Mouse (Mus musculus) lung, embryonic 16.5 days (tissue): ENCODE measurements around the gene Il1rl2. TPM values are rescaled to one million over a fixed set of nuclear protein-coding genes. Genes with fewer than 3 reads are reported as not detected.
"Not testable (repeated sequence)": the region's sequence is repeated elsewhere in the genome, so short reads cannot be mapped to it uniquely, and the experiment has no call there.

Experiments used
- ATAC-seq: fragments of 200-750 bp; cut with Nextera tagmentation; 2 replicates; pipeline ENCODE4 v1.8.0; 2017; ENCODE audit warnings: low read depth, mild to moderate bottlenecking, moderate library complexity
- H3K27ac ChIP-seq: fragments of 300-500 bp; sonication (generic); 2 replicates; pipeline ENCODE4 v1.5.1; 2014; ENCODE audit warnings: mild to moderate bottlenecking, control low read depth, low read length
- H3K27me3 ChIP-seq: fragments of 300-500 bp; sonication (generic); 2 replicates; pipeline ENCODE4 v1.6.1; 2014; ENCODE audit warnings: low read depth, low read length, mixed read lengths; ENCODE audit not compliant: control insufficient read depth, insufficient read depth
- H3K36me3 ChIP-seq: fragments of 300-500 bp; sonication (generic); 2 replicates; pipeline ENCODE4 v1.6.1; 2014; ENCODE audit warnings: low read length; ENCODE audit not compliant: control insufficient read depth, insufficient read depth
- H3K4me1 ChIP-seq: fragments of 300-500 bp; sonication (generic); replicated peaks from 2 replicates; pipeline ENCODE4 v1.6.1; 2014; ENCODE audit warnings: low read length, mixed read lengths; ENCODE audit not compliant: control insufficient read depth, insufficient read depth
- H3K4me2 ChIP-seq: fragments of 300-500 bp; sonication (generic); 2 replicates; pipeline ENCODE4 v1.6.1; 2014; ENCODE audit warnings: low read depth, low read length, control low read depth
- H3K4me3 ChIP-seq: fragments of 300-500 bp; sonication (generic); 2 replicates; pipeline ENCODE4 v1.5.1; 2014; ENCODE audit warnings: mild to moderate bottlenecking, low read length, control low read depth
- H3K9ac ChIP-seq: fragments of 300-500 bp; sonication (generic); 2 replicates; pipeline ENCODE4 v1.6.1; 2014; ENCODE audit warnings: low read length, control low read depth
- H3K9me3 ChIP-seq: fragments of 300-500 bp; sonication (generic); 2 replicates; pipeline ENCODE4 v1.6.1; 2016; ENCODE audit warnings: low read length; ENCODE audit not compliant: control insufficient read depth
- WGBS: fragments of 180-500 bp; shearing (Covaris S2); extraction: QIAGEN DNeasy Blood & Tissue Kit; methylation state at CpG from one replicate; pipeline ENCODE4 v1.1.7; 2014; 5-methylcytosine and 5-hydroxymethylcytosine counted together
- polyA plus RNA-seq: library from polyadenylated mRNA; unstranded; fragments of >200 nt; fragmentation: Nextera tagmentation; extraction: Ambion mirVana; gene quantifications from 2 replicates; pipeline ENCODE4 v1.2.1, GENCODE M21; 2015

The Il1rl2 gene
- polyA plus RNA-seq, 1 experiment from 2014 or later: 13.2 TPM

DNA sequence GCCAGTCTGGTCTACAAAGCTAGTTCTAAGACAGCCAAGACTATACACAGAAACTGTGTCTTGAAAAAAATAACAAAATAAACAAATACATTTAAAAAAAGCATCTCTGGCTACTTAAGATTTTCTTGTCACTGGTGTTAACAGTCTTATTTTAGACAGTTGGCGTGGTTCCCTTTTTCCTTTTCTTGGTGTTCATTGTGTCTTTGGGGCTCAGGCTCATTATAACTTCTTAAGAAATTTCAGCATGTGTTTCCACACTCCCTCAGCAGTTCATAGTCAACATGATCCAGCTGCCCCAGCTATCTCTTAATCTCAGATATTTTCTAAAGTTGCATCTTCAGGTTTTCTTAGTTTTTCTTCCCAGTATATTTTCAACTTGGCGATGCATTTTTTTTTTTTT lies 32.2 kb upstream of the Il1rl2 start:
- Histone ChIP-seq H3K9me3 (no peaks in the 10 kb centered on the region), H3K9ac (no peak overlapping the region), H3K4me3 (no peak overlapping the region), H3K36me3 (no peaks in the 10 kb centered on the region), H3K4me2 (no peak overlapping the region), H3K4me1 (no peaks in the 10 kb centered on the region), H3K27ac (no peak overlapping the region), H3K27me3 (no peaks in the 10 kb centered on the region)
- ATAC-seq: no peak
- whole genome bisulfite sequencing: 88% methylated on average over 2 of the region's 2 CpGs

DNA sequence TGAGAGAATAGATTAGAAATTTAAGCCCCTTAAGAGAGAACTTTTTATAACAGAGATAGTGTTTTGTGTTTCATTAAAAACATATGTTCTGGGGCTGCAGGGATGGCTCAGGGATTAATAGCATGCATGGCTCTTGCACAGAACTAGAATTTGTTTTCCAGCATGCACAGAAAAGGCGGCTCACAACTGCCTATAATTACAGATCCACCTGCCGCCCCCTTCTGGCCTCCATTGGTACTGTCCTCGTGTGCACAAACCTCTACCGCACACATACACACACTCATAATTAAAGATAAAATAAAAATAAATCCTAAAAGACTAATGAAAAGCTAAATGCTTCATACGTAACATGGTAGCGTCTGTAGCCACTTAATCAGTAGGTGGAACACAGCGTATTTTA lies 30.5 kb upstream of the Il1rl2 start:
- H3K4me3 ChIP-seq: no peak overlapping the region
- no peak overlapping the region for H3K27ac ChIP-seq
- no peaks in the 10 kb centered on the region for H3K4me1 ChIP-seq
- 91% methylated on average over 7 of the region's 7 CpGs for WGBS
- H3K4me2 ChIP-seq: no peak overlapping the region
- ATAC-seq: no peak
- no peaks in the 10 kb centered on the region for H3K27me3 ChIP-seq
- 0 out of 2 replicates have a peak, but pooled peaks cover 2% of the 10 kb centered on the region for H3K36me3 ChIP-seq
- no peak overlapping the region for H3K9ac ChIP-seq
- H3K9me3 ChIP-seq: no peaks in the 10 kb centered on the region

DNA sequence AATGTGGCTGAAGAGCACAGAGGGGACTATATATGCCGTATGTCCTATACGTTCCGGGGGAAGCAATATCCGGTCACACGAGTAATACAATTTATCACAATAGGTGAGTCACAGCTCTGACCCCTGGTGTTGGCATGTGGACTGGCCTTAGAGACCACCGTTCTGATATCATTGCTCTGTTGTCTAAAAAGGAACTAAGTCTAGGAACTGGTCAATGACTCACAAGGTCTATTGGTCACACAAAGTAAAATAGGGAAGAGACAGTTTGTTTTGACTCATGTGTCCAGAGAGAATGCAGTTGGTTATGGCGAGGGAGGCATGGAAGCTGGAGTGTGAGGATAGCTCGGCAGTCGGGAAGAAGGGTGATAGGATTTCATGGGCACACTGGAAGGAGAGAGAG lies 29.6 kb upstream of the Il1rl2 start:
- WGBS: 64% methylated on average over 9 of the region's 9 CpGs
- H3K9ac ChIP-seq: no peak overlapping the region
- no peaks in the 10 kb centered on the region for H3K9me3 ChIP-seq
- 0 out of 2 replicates have a peak, but pooled peaks cover 5% of the 10 kb centered on the region for H3K36me3 ChIP-seq
- H3K27ac ChIP-seq: no peak overlapping the region
- no peak overlapping the region for H3K4me2 ChIP-seq
- no peak for ATAC-seq
- H3K4me1 ChIP-seq: no peaks in the 10 kb centered on the region
- no peak overlapping the region for H3K4me3 ChIP-seq
- H3K27me3 ChIP-seq: no peaks in the 10 kb centered on the region

DNA sequence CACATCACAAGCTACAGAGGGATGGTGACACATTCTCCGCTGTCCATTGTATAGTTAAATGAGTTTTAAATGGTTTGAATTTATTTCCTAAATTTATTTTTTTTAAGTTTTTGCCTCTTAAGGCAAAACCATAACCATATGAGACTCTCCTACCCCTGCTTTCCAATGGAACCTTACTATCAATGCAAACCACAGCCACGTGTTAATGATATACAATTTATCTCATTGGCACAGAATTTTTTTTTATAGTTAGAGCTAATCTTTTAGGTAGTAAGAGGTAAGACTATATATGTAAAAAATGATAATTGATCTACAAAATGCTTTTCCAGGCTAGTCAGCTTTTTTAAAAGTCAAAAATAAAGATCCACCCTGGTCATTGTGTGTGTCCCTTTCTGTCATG lies 26.4 kb upstream of the Il1rl2 start:
- no peaks in the 10 kb centered on the region for H3K4me1 ChIP-seq
- H3K4me3 ChIP-seq: no peak overlapping the region
- no peak overlapping the region for H3K9ac ChIP-seq
- 0 out of 2 replicates have a peak, but pooled peaks cover 5% of the 10 kb centered on the region for H3K36me3 ChIP-seq
- ATAC-seq: no peak
- H3K9me3 ChIP-seq: no peaks in the 10 kb centered on the region
- no peak overlapping the region for H3K4me2 ChIP-seq
- 84% methylated on average over 2 of the region's 2 CpGs for WGBS
- H3K27me3 ChIP-seq: no peaks in the 10 kb centered on the region
- no peak overlapping the region for H3K27ac ChIP-seq

DNA sequence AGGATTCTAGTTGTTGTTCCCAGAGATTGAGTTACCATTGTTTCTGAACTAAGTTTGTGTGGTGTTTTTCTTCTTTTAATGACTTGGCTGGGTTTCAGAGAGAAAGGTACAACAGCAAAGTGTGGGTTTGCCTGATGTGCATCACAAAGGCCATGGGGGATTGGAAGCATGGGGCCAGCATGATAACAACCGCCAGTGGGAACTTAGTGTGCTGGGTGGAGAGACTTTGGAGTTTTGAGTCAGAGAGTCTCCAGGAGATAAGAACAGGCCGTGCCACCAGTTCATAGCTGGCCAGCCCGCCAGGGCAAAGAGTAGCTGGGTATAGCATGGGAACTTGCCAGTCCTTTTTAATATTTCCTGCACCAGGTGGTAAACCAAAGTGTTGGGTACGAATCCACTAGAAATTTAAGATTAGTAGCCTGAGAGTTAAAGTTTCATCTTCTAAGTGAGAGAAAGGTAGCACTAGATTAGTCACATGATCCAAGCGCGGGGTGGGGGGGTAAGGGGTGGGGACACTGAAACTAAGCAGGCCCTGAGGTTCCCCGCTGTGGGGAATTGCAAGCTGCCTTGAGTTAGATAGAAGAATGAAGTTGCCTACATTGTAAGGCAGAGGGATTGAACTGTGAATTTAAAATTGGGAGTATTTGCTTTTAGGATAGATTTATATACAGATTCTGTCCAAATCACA lies 21.1 kb upstream of the Il1rl2 start:
- 67% methylated on average over 7 of the region's 7 CpGs for WGBS
- H3K9ac ChIP-seq: no peak overlapping the region
- H3K27ac ChIP-seq: no peak overlapping the region
- no peaks in the 10 kb centered on the region for H3K9me3 ChIP-seq
- no peaks in the 10 kb centered on the region for H3K27me3 ChIP-seq
- H3K4me2 ChIP-seq: no peak overlapping the region
- H3K36me3 ChIP-seq: 0 out of 2 replicates have a peak, but pooled peaks cover 5% of the 10 kb centered on the region
- ATAC-seq: no peak
- no peaks in the 10 kb centered on the region for H3K4me1 ChIP-seq
- H3K4me3 ChIP-seq: no peak overlapping the region

DNA sequence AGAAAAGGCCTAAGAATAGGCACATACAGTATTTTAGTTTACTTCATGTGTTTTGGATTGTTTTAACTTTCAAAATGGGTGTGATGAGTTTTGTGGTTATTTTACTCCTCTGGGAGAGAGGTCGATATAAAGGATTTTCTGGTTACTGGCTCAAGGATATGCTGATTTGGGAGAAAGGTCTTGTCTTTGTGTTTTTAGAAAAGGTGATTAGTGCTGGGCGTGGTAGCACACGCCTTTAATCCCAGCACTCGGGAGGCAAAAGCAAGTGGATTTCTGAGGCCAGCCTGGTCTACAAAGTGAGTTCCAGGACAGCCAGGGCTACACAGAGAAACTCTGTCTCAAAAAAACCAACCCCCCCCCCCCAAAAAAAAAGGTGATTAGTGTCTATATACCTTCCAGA lies 20.1 kb upstream of the Il1rl2 start:
- 80% methylated on average over 4 of the region's 4 CpGs for WGBS
- not testable (repeated sequence) for ATAC-seq, H3K4me3 ChIP-seq

DNA sequence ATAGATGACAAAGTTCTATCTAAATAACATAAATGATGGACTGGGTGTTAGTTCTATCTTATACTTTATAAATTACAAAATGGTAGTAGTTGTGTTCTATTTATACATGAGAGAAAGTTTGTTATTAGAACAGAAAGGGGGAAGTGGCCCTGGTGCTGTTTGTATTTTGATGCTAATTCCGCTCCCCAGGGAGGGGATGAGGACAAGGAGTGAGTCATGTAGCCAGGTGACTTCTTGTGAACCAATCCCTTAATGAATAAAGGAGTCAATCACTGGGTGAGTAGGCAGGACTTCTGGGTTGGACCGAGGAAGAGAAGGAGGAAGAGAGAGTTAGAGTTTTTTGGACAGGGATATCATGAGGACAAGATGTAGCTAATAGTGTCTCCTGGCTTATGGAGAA lies 18.3 kb upstream of the Il1rl2 start:
- H3K27me3 ChIP-seq: no peaks in the 10 kb centered on the region
- no peak overlapping the region for H3K27ac ChIP-seq
- WGBS: 78% methylated on average over 2 of the region's 2 CpGs
- H3K4me1 ChIP-seq: no peaks in the 10 kb centered on the region
- H3K9ac ChIP-seq: no peak overlapping the region
- no peaks in the 10 kb centered on the region for H3K9me3 ChIP-seq
- no peaks in the 10 kb centered on the region for H3K36me3 ChIP-seq
- ATAC-seq: no peak
- no peak overlapping the region for H3K4me3 ChIP-seq
- no peak overlapping the region for H3K4me2 ChIP-seq

More for the DNA sequence above, 20.1 kb upstream of the Il1rl2 start:
- H3K36me3 ChIP-seq, H3K27me3 ChIP-seq, H3K4me1 ChIP-seq, H3K9me3 ChIP-seq, H3K27ac ChIP-seq, H3K9ac ChIP-seq, H3K4me2 ChIP-seq: not testable (repeated sequence)

DNA sequence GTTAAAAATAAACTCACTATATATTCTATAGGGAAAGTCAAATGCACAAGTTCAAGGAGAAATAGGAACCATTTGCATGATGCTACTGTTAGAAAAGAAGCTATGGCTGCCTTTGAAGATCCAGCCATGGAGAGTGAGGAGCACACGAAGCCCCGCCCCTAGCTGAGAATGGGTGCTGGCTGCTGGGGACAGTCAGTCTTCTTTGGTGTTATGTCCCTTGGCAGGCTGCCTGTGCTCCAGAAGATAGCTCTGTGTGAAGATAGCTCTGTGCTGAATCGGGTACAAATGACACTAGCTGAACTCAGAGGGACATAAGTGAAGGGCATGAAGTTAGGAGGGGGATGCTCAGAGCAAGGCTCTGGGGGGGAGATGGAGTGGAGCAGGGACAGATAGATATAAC lies 13.3 kb upstream of the Il1rl2 start:
- ATAC-seq: no peak
- Histone ChIP-seq H3K36me3 (peaks cover 8% of the 10 kb centered on the region; the same call in 1 of the 2 replicates), H3K4me1 (no peaks in the 10 kb centered on the region), H3K9ac (no peak overlapping the region), H3K27ac (no peak overlapping the region), H3K4me3 (no peak overlapping the region), H3K9me3 (no peaks in the 10 kb centered on the region), H3K4me2 (no peak overlapping the region), H3K27me3 (no peaks in the 10 kb centered on the region)
- WGBS: 70% methylated on average over 3 of the region's 3 CpGs

DNA sequence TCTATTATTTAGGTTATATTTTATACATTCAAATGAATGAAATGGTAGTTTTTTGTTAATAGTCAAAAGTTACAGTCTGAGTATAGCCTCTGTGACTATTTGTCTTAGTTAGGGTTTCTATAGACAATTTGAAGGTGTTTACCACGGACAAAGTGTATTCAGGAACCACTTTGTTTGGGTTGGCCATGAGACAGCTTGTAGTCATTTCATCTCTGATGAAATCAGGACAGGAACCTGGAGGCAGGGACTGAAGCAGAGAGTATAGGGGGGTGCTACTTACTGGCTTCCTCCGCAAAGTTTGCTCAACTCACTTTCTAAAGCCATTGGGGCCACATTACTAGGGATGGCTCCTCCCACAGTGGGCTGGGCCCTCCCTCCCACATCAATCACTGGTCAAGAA lies 12.8 kb upstream of the Il1rl2 start:
- peaks cover 8% of the 10 kb centered on the region; the same call in 1 of the 2 replicates for H3K36me3 ChIP-seq
- 72% methylated on average over 2 of the region's 2 CpGs for WGBS
- no peak overlapping the region for H3K4me3 ChIP-seq
- no peak for ATAC-seq
- H3K4me2 ChIP-seq: no peak overlapping the region
- H3K9ac ChIP-seq: no peak overlapping the region
- no peaks in the 10 kb centered on the region for H3K27me3 ChIP-seq
- H3K27ac ChIP-seq: no peak overlapping the region
- H3K9me3 ChIP-seq: no peaks in the 10 kb centered on the region
- no peaks in the 10 kb centered on the region for H3K4me1 ChIP-seq
